Comparison of ENCODE assay signal across 8 mouse cellular contexts in genomic region chr12:91551773-91552526, GRCm38 (mm10). TPM values are rescaled to one million over a fixed set of nuclear protein-coding genes. Genes with fewer than 3 reads are reported as not detected.
A peak's percentile ranks its signal among the peaks of the same experiment; 100 is the strongest.
DNase-seq lines count a peak whose midpoint lies in the region; ATAC-seq lines count a peak whose summit lies in the region.

No protein-coding gene starts in this region.

- DNase-seq in adrenal gland, postnatal 10 days, result peak; percentile 66
- peak; percentile 86 to 87 for DNase-seq in cerebellum, postnatal 14 days
- peak; percentile 23 for DNase-seq in gonadal fat pad, adult 2 months (ENCODE audit: low read depth)
- DNase-seq in kidney, adult 18-20 months, result peak; percentile 38
- DNase-seq in left cerebral cortex, postnatal 14 days (ENCODE audit: low spot score in 2 of 2), result peak; percentile 83 to 88
- peak; percentile 31 for DNase-seq in testis, postnatal 14 days (ENCODE audit: low spot score)
- no peak for DNase-seq in embryo, embryonic 10 days (ENCODE audit: low spot score)

- H3K9me3 ChIP-seq in midbrain, embryonic 15.5 days, result no peaks in the 10 kb centered on the region

- intact Hi-C loops in left cerebral cortex, postnatal 14 days (cut with DNase I), result no loop called here

- H3K4me2 ChIP-seq in midbrain, embryonic 15.5 days, result peak overlapping the region; percentile 26

- 0 out of 2 replicates have a peak overlapping the region, but pooled peaks have one; percentile 10 for H3K4me3 ChIP-seq in midbrain, embryonic 15.5 days

- H3K27ac ChIP-seq in midbrain, embryonic 15.5 days, result peak overlapping the region; percentile 37; the same call in 1 of the 2 replicates

- H3K36me3 ChIP-seq in midbrain, embryonic 15.5 days (replicated peaks), result peaks cover 2% of the 10 kb centered on the region; the same call in 1 of the 2 replicates

- no peak overlapping the region for H3K9ac ChIP-seq in midbrain, embryonic 15.5 days

- 43% methylated on average over 19 of the region's 19 CpGs for WGBS in midbrain, embryonic 15.5 days

- peaks cover 7% of the 10 kb centered on the region; the same call in 1 of the 2 replicates for H3K4me1 ChIP-seq in midbrain, embryonic 15.5 days

- no peaks in the 10 kb centered on the region for H3K27me3 ChIP-seq in midbrain, embryonic 15.5 days (replicated peaks)

- peak; percentile 93 for ATAC-seq in midbrain, embryonic 15.5 days (replicated peaks)

RNA-seq across cellular contexts. Expression of gene Gtf2a1, which starts 38.3 kb away (rescaled TPM):
- 10 to 100 TPM; 39.9 to 41.9 TPM for total RNA-seq in adrenal gland, postnatal 10 days (2021)
- 18.0 and 18.7 TPM in 2 replicates for polyA plus RNA-seq in gonadal fat pad, adult 2 months (2012; rRNA removed)
- total RNA-seq in left cerebral cortex, postnatal 14 days (2021), result 10 to 100 TPM; 44.4 to 51.5 TPM
- 60.5 and 65.8 TPM in 2 replicates for polyA plus RNA-seq in midbrain, embryonic 15.5 days (2015; fragmentation: Nextera tagmentation; extraction: Ambion mirVana)
